ENCODE assay signal across 9 mouse cellular contexts in genomic region chr3:92117930-92118329, GRCm38 (mm10). TPM values are rescaled to one million over a fixed set of nuclear protein-coding genes. Genes with fewer than 3 reads are reported as not detected.
DNase-seq lines count a peak whose midpoint lies in the region; ATAC-seq and TF ChIP-seq lines count a peak whose summit lies in the region.
"Had no signal": no experiment of that assay in that cellular context is flagged by ENCODE, and none has a peak within 500 bp of the region (broad histone marks: within the 10 kb centered on the region; RNA-seq: fewer than 3 reads in every experiment).

No protein-coding gene starts in this region.

- intact Hi-C loops in left cerebral cortex, postnatal 14 days (cut with DNase I): no loop called here
- intact Hi-C loops in left cerebral cortex, postnatal 4 days (cut with DNase I): no loop called here

- no peak overlapping the region for H3K4me2 ChIP-seq in kidney, embryonic 16.5 days (replicated peaks; ENCODE audit: low read depth, low read length)

- no peaks in the 10 kb centered on the region for H3K27me3 ChIP-seq in E14TG2a.4 (ENCODE audit: insufficient read depth, low read length)
- no peaks in the 10 kb centered on the region for H3K27me3 ChIP-seq in kidney, embryonic 16.5 days (ENCODE audit: insufficient read depth, low read length)
- H3K27me3 ChIP-seq: megakaryocyte, embryonic 14.5 days had no signal

- H3K9ac ChIP-seq in kidney, embryonic 16.5 days (replicated peaks; ENCODE audit: low read length): no peak overlapping the region

- no peaks in the 10 kb centered on the region for H3K4me1 ChIP-seq in E14TG2a.4 (replicated peaks; ENCODE audit: low read depth, low read length)
- H3K4me1 ChIP-seq in kidney, embryonic 16.5 days (ENCODE audit: insufficient read depth, low read length): no peaks in the 10 kb centered on the region
- H3K4me1 ChIP-seq: megakaryocyte, embryonic 14.5 days had no signal

- peak; percentile 44 for TF ChIP-seq CTCF in E14TG2a.4 (conservative IDR thresholded peaks at IDR 0.05; ENCODE audit: low read length)

- H3K27ac ChIP-seq in kidney, embryonic 16.5 days (ENCODE audit: low read length): no peak overlapping the region

- no peaks in the 10 kb centered on the region for H3K9me3 ChIP-seq in E14TG2a.4 (ENCODE audit: low read length)
- H3K9me3 ChIP-seq in kidney, embryonic 16.5 days (ENCODE audit: low read length): no peaks in the 10 kb centered on the region

- peak; percentile 65; the same call in 1 of the 2 replicates for ATAC-seq in kidney, embryonic 16.5 days (ENCODE audit: low FRiP score, low TSS enrichment)

- no peak overlapping the region for H3K4me3 ChIP-seq in E14TG2a.4 (replicated peaks; ENCODE audit: low read length)
- H3K4me3 ChIP-seq in kidney, embryonic 16.5 days (ENCODE audit: low read length): no peak overlapping the region
- H3K4me3 ChIP-seq: megakaryocyte, embryonic 14.5 days had no signal

- H3K36me3 ChIP-seq in E14TG2a.4 (ENCODE audit: insufficient read depth, low read length): no peaks in the 10 kb centered on the region
- H3K36me3 ChIP-seq in kidney, embryonic 16.5 days (ENCODE audit: insufficient read depth, low read length): no peaks in the 10 kb centered on the region

- DNase-seq in left cerebral cortex, postnatal 14 days (ENCODE audit: low spot score in 2 of 2): peak; percentile 10 to 15
- DNase-seq in left cerebral cortex, postnatal 4 days: no peak
- peak; percentile 9 for DNase-seq in WW6 (ENCODE audit: low read depth, low spot score)
- no peak for DNase-seq in thymus, postnatal 25 days
- DNase-seq in thymus, adult 18-20 months: no peak

- WGBS in kidney, embryonic 16.5 days: 28% methylated on average over 3 of the region's 3 CpGs

RNA-seq across cellular contexts. Expression of gene Prr9, which starts 5.8 kb away (rescaled TPM):
- not detected for total RNA-seq in left cerebral cortex, postnatal 14 days (2021)
- not detected for total RNA-seq in left cerebral cortex, postnatal 4 days (2021)
- not detected in 2 replicates for polyA plus RNA-seq in kidney, embryonic 16.5 days (2015; fragmentation: Nextera tagmentation; extraction: Ambion mirVana)
- total RNA-seq: heart, postnatal 25 days had no signal

RNA-seq across cellular contexts. Expression of gene Lelp1, which starts 24.6 kb away (rescaled TPM):
- not detected for total RNA-seq in left cerebral cortex, postnatal 14 days (2021)
- not detected for total RNA-seq in left cerebral cortex, postnatal 4 days (2021)
- polyA plus RNA-seq in kidney, embryonic 16.5 days (2015; fragmentation: Nextera tagmentation; extraction: Ambion mirVana): not detected in 2 replicates
- total RNA-seq: heart, postnatal 25 days had no signal

RNA-seq across cellular contexts. Expression of gene Lor, which starts 35.0 kb away (rescaled TPM):
- total RNA-seq in left cerebral cortex, postnatal 14 days (2021): 1 to 10 TPM; 3.1 to 3.7 TPM
- 1 to 10 TPM; 6.4 to 6.5 TPM for total RNA-seq in left cerebral cortex, postnatal 4 days (2021)
- polyA plus RNA-seq in kidney, embryonic 16.5 days (2015; fragmentation: Nextera tagmentation; extraction: Ambion mirVana): 0.63 and 0.69 TPM in 2 replicates
- total RNA-seq: heart, postnatal 25 days had no signal

Comparison
In these comparisons a context has a peak if more than half of its experiments do, and no peak if none do; other contexts are left out.
1. DNase-seq: peak in left cerebral cortex, postnatal 14 days (2 of 2) and WW6 (single experiment); none in left cerebral cortex, postnatal 4 days (single experiment), thymus, postnatal 25 days (single experiment) and thymus, adult 18-20 months (0 of 2).